Mouse (Mus musculus) myocyte (in vitro differentiated cells): ENCODE data around the gene Cxcr2.

Experiments
- POLR2A ChIP-seq: IDR thresholded peaks from one replicate; pipeline ENCODE4 v1.6.1; 2011; ENCODE audit warnings: low read depth, mild to moderate bottlenecking, control low read depth, moderate library complexity; ENCODE audit not compliant: insufficient read length
- POLR2AphosphoS2 ChIP-seq: IDR thresholded peaks from one replicate; pipeline ENCODE4 v1.6.1; 2011; ENCODE audit warnings: low read depth, control low read depth; ENCODE audit not compliant: insufficient read length
- REST ChIP-seq: IDR thresholded peaks from one replicate; pipeline ENCODE4 v1.6.1; 2011; ENCODE audit warnings: mild to moderate bottlenecking, control low read depth, moderate library complexity; ENCODE audit not compliant: insufficient read depth, insufficient read length
- TCF12 ChIP-seq: IDR thresholded peaks from one replicate; pipeline ENCODE4 v1.6.1; 2011; ENCODE audit warnings: mild to moderate bottlenecking, control low read depth; ENCODE audit not compliant: poor library complexity, insufficient read depth, severe bottlenecking

- TF ChIP-seq POLR2A (no peak), TCF12 (no peak), REST (no peak), POLR2AphosphoS2 (no peak)
Measured at GRCm38 (mm10) chr1:74110932-74111695, 42.7 kb upstream of the Cxcr2 start.
